Mouse (Mus musculus) bone marrow macrophage, adult 2 months (primary cell): Measurements from ENCODE around the gene Cobl.

Experiments
- CTCF ChIP-seq: IDR thresholded peaks from 2 replicates; pipeline ENCODE4 v1.5.1; 2012; ENCODE audit warnings: low read depth, mild to moderate bottlenecking, low read length, moderate library complexity
- POLR2A ChIP-seq: IDR thresholded peaks from 2 replicates; pipeline ENCODE4 v1.6.1; 2012; ENCODE audit warnings: mild to moderate bottlenecking, low read depth, low read length, borderline replicate concordance

- TF ChIP-seq CTCF, result no peak
- TF ChIP-seq POLR2A, result no peak
Measured at GRCm38 (mm10) chr11:12469638-12470037, 4.9 kb upstream of the Cobl start.
